ENCODE assay signal across 20 mouse cellular contexts in the genomic region with DNA sequence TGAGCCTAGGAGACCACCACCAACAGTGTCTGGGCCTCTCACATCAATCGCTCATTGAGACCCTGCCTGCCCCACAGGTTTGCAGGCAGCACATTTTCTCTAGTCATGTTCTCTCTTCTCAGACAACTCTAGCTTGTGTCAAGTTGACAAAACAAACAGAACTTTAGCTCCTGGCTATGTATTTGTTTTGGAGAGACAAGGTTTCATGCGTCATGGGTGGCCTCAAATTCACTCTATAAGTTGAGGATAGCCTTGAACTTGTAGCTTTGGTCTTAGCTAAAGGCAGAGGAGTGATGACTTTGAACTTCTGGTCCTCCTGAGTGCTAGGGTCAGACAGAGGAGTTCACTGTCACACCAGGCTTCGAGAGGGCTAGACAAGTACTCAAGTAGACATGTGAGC.
"Had no signal": no experiment of that assay in that cellular context is flagged by ENCODE, and none has a peak within 500 bp of the region (broad histone marks: within the 10 kb centered on the region; RNA-seq: fewer than 3 reads in every experiment).

No protein-coding gene starts in this region.

- H3K4me1 ChIP-seq: hindbrain, embryonic 13.5 days; hindbrain, embryonic 15.5 days had no signal

- H3K9me3 ChIP-seq: heart, embryonic 15.5 days; hindbrain, embryonic 13.5 days; hindbrain, embryonic 15.5 days; intestine, embryonic 15.5 days; limb, embryonic 10.5 days; limb, embryonic 12.5 days had no signal

- H3K9ac ChIP-seq: forebrain, postnatal 0 days; heart, embryonic 13.5 days; heart, embryonic 15.5 days; hindbrain, embryonic 13.5 days; hindbrain, embryonic 15.5 days; intestine, embryonic 15.5 days; limb, embryonic 12.5 days had no signal

- DNase-seq: forebrain, postnatal 0 days; gastrocnemius, postnatal 36 days; heart, postnatal 14 days; heart, postnatal 36 days; kidney, adult 18-20 months; kidney, adult 8-10 months; kidney, postnatal 10 days; kidney, postnatal 25 days; kidney, postnatal 4 days had no signal

- H3K4me3 ChIP-seq: heart, embryonic 13.5 days; heart, embryonic 15.5 days; hindbrain, embryonic 13.5 days; hindbrain, embryonic 15.5 days; intestine, embryonic 15.5 days; layer of hippocampus, adult 2 months; left cerebral cortex, adult 2 months; limb, embryonic 10.5 days; limb, embryonic 12.5 days had no signal

- ATAC-seq: inflammation-experienced regulatory T-cells, adult 6 months had no signal

- H3K4me2 ChIP-seq: heart, embryonic 11.5 days; heart, embryonic 13.5 days; heart, embryonic 15.5 days; hindbrain, embryonic 13.5 days; hindbrain, embryonic 15.5 days; intestine, embryonic 15.5 days; limb, embryonic 12.5 days had no signal

- H3K27ac ChIP-seq: hindbrain, embryonic 13.5 days; hindbrain, embryonic 15.5 days; intestine, embryonic 15.5 days; limb, embryonic 10.5 days had no signal

- H3K27me3 ChIP-seq: heart, embryonic 13.5 days; heart, embryonic 15.5 days; hindbrain, embryonic 13.5 days; hindbrain, embryonic 15.5 days; intestine, embryonic 15.5 days; limb, embryonic 12.5 days had no signal

- H3K36me3 ChIP-seq: heart, embryonic 13.5 days; heart, embryonic 15.5 days; hindbrain, embryonic 13.5 days; hindbrain, embryonic 15.5 days; intestine, embryonic 15.5 days; limb, embryonic 10.5 days; limb, embryonic 12.5 days had no signal
